Mouse (Mus musculus): ENCODE results near the gene Lima1.

GRCm38 (mm10) chr15:99911785-99912184, 36.5 kb upstream of the Lima1 start:
- TF ChIP-seq CTCF (conservative IDR thresholded peaks at IDR 0.05; ENCODE audit: low read length) (no peak), NANOG (IDR thresholded peaks at IDR 0.05; ENCODE audit: borderline replicate concordance, low read length) (no peak)

Measured in E14TG2a.4 (cell line).